7 mouse cellular contexts compared by ENCODE assay signal in the genomic region with DNA sequence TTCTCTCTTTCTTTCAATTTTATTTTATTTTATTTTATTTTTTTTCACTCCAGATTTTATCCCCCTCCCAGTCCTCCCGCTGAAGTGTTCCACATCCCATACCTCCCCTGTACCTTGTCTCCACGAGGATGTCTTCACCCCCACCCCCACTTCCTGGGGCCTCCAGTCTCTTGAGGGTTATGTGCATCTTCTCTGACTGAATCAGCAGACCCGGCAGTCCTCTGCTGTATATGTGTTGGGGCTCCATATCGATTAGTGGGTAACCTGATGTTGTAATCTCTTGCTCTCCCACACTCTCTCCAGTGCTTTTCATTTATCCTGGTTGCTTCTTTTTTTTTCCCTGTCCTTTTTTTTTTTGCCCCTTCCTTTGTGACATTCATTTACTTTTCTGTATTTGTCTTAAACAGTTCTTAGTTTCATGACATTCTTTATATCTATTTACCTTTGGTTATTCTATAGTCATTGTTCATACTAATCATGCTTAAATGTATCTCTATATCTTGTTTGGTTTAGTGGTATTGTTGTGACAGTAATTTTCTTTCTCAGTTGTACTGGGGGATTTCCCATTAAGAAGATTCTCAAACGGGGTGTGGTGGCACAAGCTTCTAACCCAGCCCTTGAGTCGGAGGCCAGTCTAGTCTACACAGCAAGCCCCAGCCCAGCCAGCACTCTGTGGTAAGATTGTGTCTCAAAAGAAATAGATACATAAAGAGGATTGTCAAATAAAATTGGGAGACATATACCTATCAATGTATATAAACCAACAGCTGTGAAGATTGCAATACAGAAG.
"Had no signal": no experiment of that assay in that cellular context is flagged by ENCODE, and none has a peak within 500 bp of the region (broad histone marks: within the 10 kb centered on the region; RNA-seq: fewer than 3 reads in every experiment).

No protein-coding gene starts in this region.

- ATAC-seq: lung, postnatal 0 days; midbrain, embryonic 15.5 days had no signal

- DNase-seq: kidney, adult 2 months; kidney, postnatal 14 days; lung, adult 2 months; lung, postnatal 36 days; right cerebral cortex, postnatal 14 days had no signal
